Mouse (Mus musculus) adipocyte (in vitro differentiated cells): ENCODE measurements around the gene Cacfd1.

ENCODE experiments used
- DNase-seq: peaks from one replicate; pipeline ENCODE4 v3.0.0-alpha.2; 2016; ENCODE audit warnings: low spot score

The Cacfd1 gene

GRCm38 (mm10) chr2:27009714-27010244, at the start of gene Cacfd1:
Gene Cacfd1, plus strand, starts transcription at chr2:27009926.
- DNase-seq = peak; percentile 83

GRCm38 (mm10) chr2:26960756-26961155, 49.0 kb upstream of the Cacfd1 start:
- DNase-seq = no peak

GRCm38 (mm10) chr2:26963923-26964723, 45.6 kb upstream of the Cacfd1 start, which contains the start of gene Rexo4:
Gene Rexo4, minus strand, starts transcription at chr2:26964386.
- peak; percentile 95 for DNase-seq

GRCm38 (mm10) chr2:26964724-26965370, 44.9 kb upstream of the Cacfd1 start:
- no peak for DNase-seq

- DNase-seq = no peak
These were observed 42.5 kb upstream of the Cacfd1 start for GRCm38 (mm10) chr2:26967262-26967661.

GRCm38 (mm10) chr2:26973116-26973515, 36.6 kb upstream of the Cacfd1 start, which contains the start of gene Adamts13:
Gene Adamts13, plus strand, starts transcription at chr2:26973416.
- DNase-seq = no peak

GRCm38 (mm10) chr2:26973960-26974359, 35.8 kb upstream of the Cacfd1 start:
- no peak for DNase-seq

- DNase-seq = no peak
These were observed 29.4 kb upstream of the Cacfd1 start for GRCm38 (mm10) chr2:26980361-26980760.

- DNase-seq = no peak
These were observed 25.5 kb upstream of the Cacfd1 start for GRCm38 (mm10) chr2:26984179-26984578.

GRCm38 (mm10) chr2:26984640-26985039, 25.1 kb upstream of the Cacfd1 start:
- no peak for DNase-seq

GRCm38 (mm10) chr2:26993936-26994335, 15.8 kb upstream of the Cacfd1 start:
- no peak for DNase-seq

- no peak for DNase-seq
These were observed 12.2 kb upstream of the Cacfd1 start for GRCm38 (mm10) chr2:26997498-26997897.

- DNase-seq = no peak
These were observed 11.7 kb upstream of the Cacfd1 start for GRCm38 (mm10) chr2:26997993-26998392.

- no peak for DNase-seq
These were observed 3.5 kb upstream of the Cacfd1 start for GRCm38 (mm10) chr2:27006255-27006654.

- DNase-seq = no peak
These were observed 2.0 kb upstream of the Cacfd1 start for GRCm38 (mm10) chr2:27007701-27008100.

- peak; percentile 71 for DNase-seq
These were observed 8.1 kb downstream of the Cacfd1 start for GRCm38 (mm10) chr2:27017802-27018201.

GRCm38 (mm10) chr2:27019530-27019929, 9.8 kb downstream of the Cacfd1 start:
- no peak for DNase-seq

- DNase-seq = no peak
These were observed 11.4 kb downstream of the Cacfd1 start for GRCm38 (mm10) chr2:27021103-27021502.

GRCm38 (mm10) chr2:27022612-27023011, 12.9 kb downstream of the Cacfd1 start:
- DNase-seq = no peak

- no peak for DNase-seq
These were observed 14.4 kb downstream of the Cacfd1 start for GRCm38 (mm10) chr2:27024136-27024535.

- DNase-seq = no peak
These were observed 15.8 kb downstream of the Cacfd1 start for GRCm38 (mm10) chr2:27025545-27025944.

- no peak for DNase-seq
These were observed 16.6 kb downstream of the Cacfd1 start for GRCm38 (mm10) chr2:27026332-27026731.
